Mouse (Mus musculus): ENCODE data around the gene Anks1. TPM values are rescaled to one million over a fixed set of nuclear protein-coding genes. Genes with fewer than 3 reads are reported as not detected.
"Not testable (repeated sequence)": the region's sequence is repeated elsewhere in the genome, so short reads cannot be mapped to it uniquely, and the experiment has no call there.

Gene Anks1
- polyA plus RNA-seq, 1 experiment from 2014 or later = 22.5 TPM

DNA sequence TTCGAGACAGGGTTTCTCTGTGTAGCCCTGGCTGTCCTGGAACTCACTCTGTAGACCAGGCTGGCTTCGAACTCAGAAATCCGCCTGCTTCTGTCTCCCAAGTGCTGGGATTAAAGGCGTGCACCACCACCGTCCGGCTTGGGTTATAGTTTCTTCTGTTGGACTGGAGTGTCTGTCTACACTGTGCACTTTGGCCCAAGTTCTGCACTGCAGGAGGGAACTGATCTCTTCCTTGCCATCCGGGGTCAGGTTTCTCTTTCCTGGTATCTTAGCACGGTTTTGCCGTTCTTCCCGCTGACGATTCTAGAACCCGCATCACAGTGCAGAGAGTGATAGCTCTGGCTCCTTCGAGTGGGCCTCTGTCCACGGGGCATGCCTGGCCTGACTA, 73.0 kb downstream of the Anks1 start:
- not testable (repeated sequence) for H3K9me3 ChIP-seq; H3K4me2 ChIP-seq (replicated peaks); H3K9ac ChIP-seq; H3K27me3 ChIP-seq; ATAC-seq (ENCODE audit: insufficient number of reproducible peaks, insufficient read depth, low FRiP score, low TSS enrichment); H3K4me3 ChIP-seq; H3K4me1 ChIP-seq; H3K27ac ChIP-seq
- WGBS = 85% methylated on average over 14 of the region's 14 CpGs
- H3K36me3 ChIP-seq = peaks cover 44% of the 10 kb centered on the region

DNA sequence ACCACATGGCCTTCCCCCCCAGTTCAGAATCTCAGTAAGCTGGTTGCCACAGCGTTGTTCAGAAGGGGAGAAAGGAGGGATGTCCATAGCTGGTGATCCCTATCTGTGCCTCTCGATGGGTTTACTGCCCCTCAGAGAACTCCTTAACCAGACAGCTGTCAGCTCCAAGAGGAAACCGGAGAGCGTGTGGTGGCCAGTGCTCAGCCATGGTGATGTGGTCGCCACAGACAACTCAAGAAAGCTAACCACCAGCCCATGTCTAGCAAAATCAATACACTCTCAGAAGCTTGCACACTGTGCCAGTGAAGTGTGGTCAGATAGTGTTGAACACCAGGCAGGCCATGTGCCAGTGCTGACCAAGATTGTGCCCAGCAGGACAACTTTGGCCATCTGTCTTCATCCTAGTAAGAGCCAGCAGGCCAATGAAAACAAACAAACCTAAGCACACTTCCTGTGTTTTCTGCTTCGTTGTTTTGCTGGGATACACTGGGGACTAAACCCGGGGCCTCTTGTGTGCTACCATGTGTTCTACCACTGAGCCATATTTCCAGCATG, 73.7 kb downstream of the Anks1 start:
- Histone ChIP-seq H3K27me3 (no peaks in the 10 kb centered on the region), H3K27ac (no peak overlapping the region), H3K9ac (no peak overlapping the region), H3K4me3 (no peak overlapping the region), H3K4me2 (replicated peaks) (no peak overlapping the region), H3K9me3 (no peaks in the 10 kb centered on the region), H3K4me1 (no peaks in the 10 kb centered on the region), H3K36me3 (peaks cover 37% of the 10 kb centered on the region)
- no peak for ATAC-seq (ENCODE audit: insufficient number of reproducible peaks, insufficient read depth, low FRiP score, low TSS enrichment)
- 75% methylated on average over 7 of the region's 7 CpGs for WGBS

DNA sequence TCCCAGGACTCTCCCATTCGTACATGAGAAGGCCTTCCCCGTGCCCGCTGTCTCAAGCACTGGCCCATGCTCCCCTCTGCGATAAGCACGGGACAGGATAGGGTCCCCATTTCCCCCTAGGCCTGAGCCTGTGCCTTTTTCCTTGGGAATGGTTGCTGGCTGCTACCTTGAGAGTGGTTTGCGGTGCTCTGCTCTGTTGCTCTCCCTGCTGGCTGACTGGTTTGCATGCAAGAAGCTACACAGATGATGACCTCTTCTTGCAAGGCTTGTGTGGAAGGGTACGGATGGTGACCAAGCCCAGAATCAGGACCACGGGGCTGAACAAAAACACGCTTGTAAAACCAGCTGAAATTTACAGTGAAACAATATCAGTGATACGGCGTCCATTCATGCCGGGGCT, 75.3 kb downstream of the Anks1 start:
- no peak overlapping the region for H3K9ac ChIP-seq
- H3K4me3 ChIP-seq = no peak overlapping the region
- ATAC-seq (ENCODE audit: insufficient number of reproducible peaks, insufficient read depth, low FRiP score, low TSS enrichment) = no peak
- peaks cover 33% of the 10 kb centered on the region for H3K36me3 ChIP-seq
- 92% methylated on average over 12 of the region's 12 CpGs for whole genome bisulfite sequencing
- no peak overlapping the region for H3K4me2 ChIP-seq (replicated peaks)
- H3K4me1 ChIP-seq = no peaks in the 10 kb centered on the region
- H3K27ac ChIP-seq = no peak overlapping the region
- H3K9me3 ChIP-seq = no peaks in the 10 kb centered on the region
- H3K27me3 ChIP-seq = no peaks in the 10 kb centered on the region

DNA sequence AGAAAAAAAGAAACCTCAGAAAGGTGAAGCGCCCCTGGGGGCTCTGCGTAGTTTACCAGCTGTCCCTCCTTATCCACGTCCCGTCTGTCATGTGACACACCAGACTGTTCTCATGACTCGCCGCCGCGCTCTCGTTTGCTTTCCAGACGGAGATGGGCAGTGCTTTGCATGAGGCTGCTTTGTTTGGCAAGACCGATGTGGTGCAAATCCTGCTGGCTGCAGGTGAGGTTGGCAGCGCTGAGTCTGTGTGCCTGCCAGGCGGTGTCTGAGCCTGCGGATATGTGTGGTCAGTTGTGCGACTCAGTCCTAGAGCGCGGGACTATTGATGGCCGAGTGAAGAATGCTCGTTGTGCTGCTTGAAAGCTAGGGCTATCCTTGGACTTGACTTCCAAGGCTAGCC, 77.0 kb downstream of the Anks1 start:
- no peak overlapping the region for H3K4me2 ChIP-seq (replicated peaks)
- no peaks in the 10 kb centered on the region for H3K27me3 ChIP-seq
- peaks cover 41% of the 10 kb centered on the region for H3K36me3 ChIP-seq
- 93% methylated on average over 19 of the region's 19 CpGs for WGBS
- no peak for ATAC-seq (ENCODE audit: insufficient number of reproducible peaks, insufficient read depth, low FRiP score, low TSS enrichment)
- no peak overlapping the region for H3K27ac ChIP-seq
- H3K4me1 ChIP-seq = peaks cover 4% of the 10 kb centered on the region
- no peak overlapping the region for H3K9ac ChIP-seq
- H3K4me3 ChIP-seq = no peak overlapping the region
- H3K9me3 ChIP-seq = no peaks in the 10 kb centered on the region

DNA sequence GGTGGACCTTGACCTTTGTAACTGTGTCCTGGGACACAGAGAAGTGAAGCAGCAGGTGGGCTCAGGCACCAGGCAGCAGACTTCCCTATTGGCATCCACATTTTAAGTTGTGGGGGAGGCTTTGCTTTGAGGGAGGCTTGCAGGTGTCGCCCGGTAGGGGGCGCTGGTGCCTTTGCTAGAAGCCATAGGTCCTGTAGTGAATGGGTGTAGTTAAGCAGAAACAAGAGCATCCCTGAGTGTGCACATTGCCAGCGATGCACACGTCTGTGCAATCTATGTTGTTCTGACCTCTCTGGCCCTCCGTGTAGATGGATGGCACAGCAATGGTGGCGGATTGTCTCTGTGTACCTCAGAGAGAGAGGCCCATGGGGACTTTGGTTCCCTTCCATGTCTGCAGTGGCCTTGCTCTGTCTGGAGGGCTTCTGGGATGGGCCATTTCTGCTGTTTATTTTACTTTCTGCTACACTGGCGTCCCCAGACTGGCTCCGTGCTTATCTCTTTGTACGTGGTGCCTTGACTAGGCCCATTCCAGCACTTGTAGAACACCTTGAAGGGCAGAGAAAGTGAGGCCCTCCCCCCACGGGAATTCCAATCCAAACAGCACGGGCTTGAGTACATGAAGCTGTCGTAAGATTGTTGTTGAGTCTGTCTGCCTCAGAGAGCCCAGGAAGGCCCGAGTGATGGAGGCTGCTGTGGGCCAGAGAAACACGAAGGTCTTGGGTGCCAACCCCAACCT, 80.9 kb downstream of the Anks1 start:
- WGBS = 39% methylated on average over 15 of the region's 15 CpGs
- Histone ChIP-seq H3K9me3 (no peaks in the 10 kb centered on the region), H3K4me3 (no peak overlapping the region), H3K27ac (peak overlapping the region; percentile 60), H3K4me2 (replicated peaks) (no peak overlapping the region), H3K9ac (peak overlapping the region; percentile 33; the same call in 1 of the 2 replicates), H3K4me1 (peaks cover 4% of the 10 kb centered on the region), H3K36me3 (peaks cover 59% of the 10 kb centered on the region), H3K27me3 (no peaks in the 10 kb centered on the region)
- no peak for ATAC-seq (ENCODE audit: insufficient number of reproducible peaks, insufficient read depth, low FRiP score, low TSS enrichment)

DNA sequence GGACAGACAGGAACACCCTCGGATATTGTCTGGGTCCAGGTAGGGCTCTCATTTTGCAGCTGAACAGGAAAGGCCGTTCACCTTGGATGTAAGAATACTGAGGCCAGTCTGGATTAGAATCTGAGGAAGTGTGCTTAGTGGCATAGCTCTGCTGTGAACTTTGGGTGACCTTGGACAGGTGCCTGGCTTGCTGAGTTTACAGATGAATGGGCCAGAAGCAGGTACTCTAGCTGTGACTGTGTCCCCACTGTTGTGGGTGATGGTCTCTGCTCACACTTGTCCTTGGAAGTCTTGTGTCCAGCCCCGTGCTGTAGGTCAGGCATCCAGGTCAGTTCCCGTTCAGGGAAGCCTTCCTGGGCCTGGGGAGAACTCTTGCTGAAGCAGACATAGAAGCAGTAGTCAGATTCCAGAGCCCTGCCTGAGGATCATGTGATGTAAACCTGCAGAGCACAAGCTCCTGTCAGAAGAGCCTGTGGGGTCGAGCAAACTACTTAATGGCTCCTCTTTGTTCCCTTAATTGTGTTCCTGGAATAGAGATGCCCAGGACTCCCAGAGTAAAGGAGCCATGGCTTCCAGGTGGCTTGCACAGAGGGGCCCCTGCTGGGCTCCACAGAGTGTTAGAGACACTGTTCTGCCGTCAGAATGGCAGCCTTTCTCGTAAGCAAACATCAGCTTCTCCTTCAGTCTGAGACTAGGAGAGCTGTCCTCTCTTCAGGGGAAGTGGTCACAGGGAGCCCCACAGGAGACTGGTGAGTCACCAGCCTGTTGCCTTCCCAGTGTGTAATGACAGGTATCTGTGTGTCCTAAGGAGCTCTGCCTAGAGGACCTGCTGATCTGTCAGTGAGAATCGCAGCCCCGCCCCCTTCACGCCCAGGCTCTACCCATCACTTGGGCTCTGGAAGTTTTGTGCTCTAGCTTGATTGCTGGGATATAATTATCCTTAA, 85.2 kb downstream of the Anks1 start:
- H3K9me3 ChIP-seq = no peaks in the 10 kb centered on the region
- H3K9ac ChIP-seq = no peak overlapping the region
- no peak for ATAC-seq (ENCODE audit: insufficient number of reproducible peaks, insufficient read depth, low FRiP score, low TSS enrichment)
- 60% methylated on average over 10 of the region's 10 CpGs for WGBS
- peaks cover 52% of the 10 kb centered on the region for H3K36me3 ChIP-seq
- no peak overlapping the region for H3K4me3 ChIP-seq
- no peak overlapping the region for H3K4me2 ChIP-seq (replicated peaks)
- H3K4me1 ChIP-seq = peaks cover 8% of the 10 kb centered on the region
- no peak overlapping the region for H3K27ac ChIP-seq
- no peaks in the 10 kb centered on the region for H3K27me3 ChIP-seq

DNA sequence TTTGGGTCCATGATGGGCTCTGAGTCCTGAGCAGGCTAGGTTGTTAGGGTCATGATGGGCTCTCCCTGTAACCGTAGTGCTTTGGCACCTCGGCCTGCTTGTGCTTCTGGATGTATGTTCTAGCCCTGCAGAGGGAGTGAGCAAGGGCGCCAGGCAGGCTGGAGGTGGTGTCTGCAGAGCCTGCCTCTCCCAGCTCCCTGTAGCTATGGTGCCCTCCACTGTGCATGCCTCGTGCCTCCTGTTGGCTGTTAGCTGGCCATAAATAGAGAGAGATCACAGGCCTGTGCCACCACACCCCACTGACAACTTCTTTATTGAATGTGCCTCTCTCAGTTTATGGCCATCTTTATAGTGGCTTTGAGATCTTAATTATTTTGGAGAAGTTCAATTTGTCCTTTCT, 87.2 kb downstream of the Anks1 start:
- Histone ChIP-seq H3K27ac (no peak overlapping the region), H3K36me3 (peaks cover 43% of the 10 kb centered on the region)

DNA sequence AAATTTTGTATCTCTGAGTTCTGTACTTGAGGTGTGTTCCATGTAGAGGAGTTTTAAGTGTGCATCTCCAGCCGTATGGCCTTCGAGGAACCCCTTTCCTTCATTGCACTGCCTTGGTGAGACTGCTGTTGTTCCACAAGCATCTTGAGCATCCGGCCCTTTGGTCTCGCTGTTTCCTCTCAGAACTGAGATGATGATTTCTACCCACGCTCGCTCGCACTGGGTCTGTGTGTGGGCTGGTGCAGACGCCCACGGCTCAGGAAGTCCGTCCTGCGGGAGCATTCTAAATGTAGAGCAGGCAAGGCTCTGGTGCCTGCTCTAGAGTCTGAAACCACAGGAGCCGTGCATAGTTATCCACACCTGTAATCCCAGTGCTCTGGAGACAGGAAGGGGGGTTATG, 88.1 kb downstream of the Anks1 start:
- no peak overlapping the region for H3K4me3 ChIP-seq
- H3K9ac ChIP-seq = no peak overlapping the region
- peaks cover 28% of the 10 kb centered on the region for H3K4me1 ChIP-seq
- no peak for ATAC-seq (ENCODE audit: insufficient number of reproducible peaks, insufficient read depth, low FRiP score, low TSS enrichment)
- no peaks in the 10 kb centered on the region for H3K27me3 ChIP-seq
- 68% methylated on average over 12 of the region's 12 CpGs for WGBS
- no peaks in the 10 kb centered on the region for H3K9me3 ChIP-seq
- 0 out of 2 replicates have a peak overlapping the region, but pooled peaks have one; percentile 37 for H3K27ac ChIP-seq
- peaks cover 35% of the 10 kb centered on the region for H3K36me3 ChIP-seq
- no peak overlapping the region for H3K4me2 ChIP-seq (replicated peaks)

More for the DNA sequence above, 87.2 kb downstream of the Anks1 start:
- Histone ChIP-seq H3K4me2 (replicated peaks) (no peak overlapping the region), H3K4me1 (peaks cover 23% of the 10 kb centered on the region), H3K27me3 (no peaks in the 10 kb centered on the region), H3K4me3 (no peak overlapping the region), H3K9me3 (no peaks in the 10 kb centered on the region), H3K9ac (no peak overlapping the region)
- ATAC-seq (ENCODE audit: insufficient number of reproducible peaks, insufficient read depth, low FRiP score, low TSS enrichment) = no peak
- WGBS = 93% methylated on average over 4 of the region's 4 CpGs

DNA sequence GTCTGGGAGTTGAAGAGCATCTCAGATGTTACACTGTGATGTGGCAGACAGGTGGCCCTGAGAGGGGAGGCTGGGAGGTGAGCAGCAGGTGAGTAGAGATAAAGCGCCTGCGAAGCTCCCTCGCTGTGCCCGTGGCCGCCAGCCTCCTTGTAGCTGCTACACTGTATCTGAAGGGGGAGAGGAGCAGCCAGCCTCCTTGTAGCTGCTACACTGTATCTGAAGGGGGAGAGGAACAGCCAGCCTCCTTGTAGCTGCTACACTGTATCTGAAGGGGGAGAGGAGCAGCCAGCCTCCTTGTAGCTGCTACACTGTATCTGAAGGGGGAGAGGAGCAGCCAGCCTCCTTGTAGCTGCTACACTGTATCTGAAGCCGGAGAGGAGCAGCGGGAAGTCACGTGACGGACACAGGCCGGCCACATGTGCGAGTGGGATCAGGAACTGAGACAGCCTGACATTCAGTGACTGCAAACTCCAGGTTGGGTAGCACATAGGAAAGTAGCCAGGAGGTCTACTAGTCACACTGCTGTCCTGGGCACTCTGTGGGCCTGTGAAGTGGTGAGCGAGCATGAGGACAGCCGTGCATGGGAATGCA, 90.7 kb downstream of the Anks1 start:
- WGBS = 67% methylated on average over 13 of the region's 13 CpGs
- peaks cover 38% of the 10 kb centered on the region for H3K4me1 ChIP-seq
- not testable (repeated sequence) for H3K9me3 ChIP-seq; ATAC-seq (ENCODE audit: insufficient number of reproducible peaks, insufficient read depth, low FRiP score, low TSS enrichment); H3K4me3 ChIP-seq; H3K4me2 ChIP-seq (replicated peaks); H3K27me3 ChIP-seq
- H3K27ac ChIP-seq = peak overlapping the region; percentile 91
- H3K9ac ChIP-seq = peak overlapping the region; percentile 27; the same call in 1 of the 2 replicates
- H3K36me3 ChIP-seq = peaks cover 22% of the 10 kb centered on the region

DNA sequence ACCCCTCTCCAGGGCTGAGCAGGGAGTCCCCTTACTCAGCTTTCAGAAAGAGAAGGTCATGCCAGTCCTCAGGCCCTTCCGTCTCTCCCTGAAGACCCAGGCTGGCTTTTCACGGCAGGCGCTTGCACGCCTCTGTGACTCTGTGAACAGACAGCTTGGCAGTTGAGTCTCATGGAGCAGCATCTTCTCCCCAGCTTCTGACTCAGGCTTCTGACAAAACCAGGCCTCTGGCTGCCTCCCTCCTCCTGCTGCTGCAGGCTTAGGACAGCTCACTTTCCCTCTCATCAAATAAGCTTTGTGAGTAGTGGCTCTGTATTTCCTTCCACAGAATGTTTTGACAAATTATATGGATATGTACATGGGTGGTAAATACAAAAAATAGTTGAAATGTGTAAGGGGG, 91.3 kb downstream of the Anks1 start:
- H3K9me3 ChIP-seq = no peaks in the 10 kb centered on the region
- H3K9ac ChIP-seq = no peak overlapping the region
- WGBS = 41% methylated on average over 4 of the region's 4 CpGs
- peak overlapping the region; percentile 91 for H3K27ac ChIP-seq
- H3K36me3 ChIP-seq = peaks cover 21% of the 10 kb centered on the region
- H3K4me3 ChIP-seq = no peak overlapping the region
- H3K4me1 ChIP-seq = peaks cover 42% of the 10 kb centered on the region
- no peak for ATAC-seq (ENCODE audit: insufficient number of reproducible peaks, insufficient read depth, low FRiP score, low TSS enrichment)
- no peak overlapping the region for H3K4me2 ChIP-seq (replicated peaks)
- no peaks in the 10 kb centered on the region for H3K27me3 ChIP-seq

DNA sequence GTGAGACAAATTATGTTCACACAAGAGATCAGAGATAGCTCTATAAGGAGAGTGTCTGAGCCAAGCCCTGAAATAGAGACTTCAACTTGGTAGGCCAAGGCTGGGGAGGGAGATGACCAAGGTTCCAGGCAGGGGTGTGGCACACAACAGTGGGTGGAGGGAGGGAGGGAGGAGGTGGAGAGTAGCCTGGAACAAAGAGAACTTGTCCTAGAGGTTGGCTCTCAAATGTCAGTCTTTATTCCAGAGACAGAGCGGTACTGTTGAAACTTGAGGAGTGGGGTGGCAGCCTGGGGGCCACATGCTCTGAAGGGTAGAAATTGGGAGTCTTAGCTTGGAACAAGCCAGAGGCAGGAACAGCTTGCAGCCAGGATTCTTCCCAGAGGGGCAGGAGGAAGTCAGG, 91.7 kb downstream of the Anks1 start:
- H3K27ac ChIP-seq = peak overlapping the region; percentile 91
- H3K36me3 ChIP-seq = peaks cover 16% of the 10 kb centered on the region
- H3K4me2 ChIP-seq (replicated peaks) = no peak overlapping the region
- no peaks in the 10 kb centered on the region for H3K9me3 ChIP-seq
- H3K4me3 ChIP-seq = no peak overlapping the region
- no peak overlapping the region for H3K9ac ChIP-seq
- H3K4me1 ChIP-seq = peaks cover 46% of the 10 kb centered on the region
- ATAC-seq (ENCODE audit: insufficient number of reproducible peaks, insufficient read depth, low FRiP score, low TSS enrichment) = 0 out of 2 replicates have a peak, but pooled peaks have one; percentile 67
- 0% methylated on average over 1 of the region's 1 CpGs for WGBS
- H3K27me3 ChIP-seq = no peaks in the 10 kb centered on the region
